Mouse (Mus musculus) forebrain, embryonic 14.5 days (tissue): ENCODE measurements at regions not wholly inside any gene's neighbourhood (a gene's known extent, or its start where the extent isn't known, plus 50 kb on each side); places are given as distances from the start of the nearest gene placed in this dataset.

ENCODE experiments used
- ATAC-seq: fragments of 200-750 bp; cut with Nextera tagmentation; 2 replicates; pipeline ENCODE4 v1.8.0; 2017; ENCODE audit warnings: mild to moderate bottlenecking, moderate library complexity
- DNase-seq: peaks from one replicate; pipeline ENCODE4 v3.0.0-alpha.2; 2015; ENCODE audit warnings: low spot score
- H3K27ac ChIP-seq: fragments of 300-500 bp; sonication (generic); 2 replicates; pipeline ENCODE4 v1.5.1; 2014; ENCODE audit warnings: low read depth, mild to moderate bottlenecking, control low read depth, low read length, moderate library complexity
- H3K27me3 ChIP-seq: fragments of 300-500 bp; sonication (generic); replicated peaks from 2 replicates; pipeline ENCODE4 v1.6.1; 2014; ENCODE audit warnings: low read length, control low read depth, mixed read lengths; ENCODE audit not compliant: control insufficient read depth, insufficient read depth
- H3K36me3 ChIP-seq: fragments of 300-500 bp; sonication (generic); 2 replicates; pipeline ENCODE4 v1.6.1; 2014; ENCODE audit warnings: low read length, control low read depth; ENCODE audit not compliant: control insufficient read depth, insufficient read depth
- H3K4me1 ChIP-seq: fragments of 300-500 bp; sonication (generic); 2 replicates; pipeline ENCODE4 v1.6.1; 2014; ENCODE audit warnings: antibody characterized with exemption, low read length, control low read depth; ENCODE audit not compliant: control insufficient read depth, insufficient read depth
- H3K4me2 ChIP-seq: fragments of 300-500 bp; sonication (generic); 2 replicates; pipeline ENCODE4 v1.6.1; 2014; ENCODE audit warnings: mild to moderate bottlenecking, control low read depth, low read length
- H3K4me3 ChIP-seq: fragments of 300-500 bp; sonication (generic); 2 replicates; pipeline ENCODE4 v1.5.1; 2014; ENCODE audit warnings: low read depth, low read length, control low read depth
- H3K9ac ChIP-seq: fragments of 300-500 bp; sonication (generic); 2 replicates; pipeline ENCODE4 v1.6.1; 2014; ENCODE audit warnings: mild to moderate bottlenecking, low read length, control low read depth, moderate library complexity
- H3K9me3 ChIP-seq: fragments of 300-500 bp; sonication (generic); replicated peaks from 2 replicates; pipeline ENCODE4 v1.6.1; 2016; ENCODE audit warnings: low read length, control low read depth, mixed read lengths; ENCODE audit not compliant: control insufficient read depth
- WGBS: fragments of 180-500 bp; shearing (Covaris S2); extraction: QIAGEN DNeasy Blood & Tissue Kit; methylation state at CpG from one replicate; pipeline ENCODE4 v1.1.7; 2014; 5-methylcytosine and 5-hydroxymethylcytosine counted together

GRCm38 (mm10) chr8:26847009-26847408, 130.1 kb upstream of the Zfp703 start:
- ATAC-seq: no peak
- no peak overlapping the region for H3K9ac ChIP-seq
- H3K27ac ChIP-seq: no peak overlapping the region
- H3K4me2 ChIP-seq: no peak overlapping the region
- DNase-seq: no peak
- no peaks in the 10 kb centered on the region for H3K4me1 ChIP-seq
- H3K9me3 ChIP-seq: no peaks in the 10 kb centered on the region
- H3K4me3 ChIP-seq: no peak overlapping the region
- no peaks in the 10 kb centered on the region for H3K27me3 ChIP-seq
- WGBS: 90% methylated on average over 9 of the region's 9 CpGs
- no peaks in the 10 kb centered on the region for H3K36me3 ChIP-seq

DNA sequence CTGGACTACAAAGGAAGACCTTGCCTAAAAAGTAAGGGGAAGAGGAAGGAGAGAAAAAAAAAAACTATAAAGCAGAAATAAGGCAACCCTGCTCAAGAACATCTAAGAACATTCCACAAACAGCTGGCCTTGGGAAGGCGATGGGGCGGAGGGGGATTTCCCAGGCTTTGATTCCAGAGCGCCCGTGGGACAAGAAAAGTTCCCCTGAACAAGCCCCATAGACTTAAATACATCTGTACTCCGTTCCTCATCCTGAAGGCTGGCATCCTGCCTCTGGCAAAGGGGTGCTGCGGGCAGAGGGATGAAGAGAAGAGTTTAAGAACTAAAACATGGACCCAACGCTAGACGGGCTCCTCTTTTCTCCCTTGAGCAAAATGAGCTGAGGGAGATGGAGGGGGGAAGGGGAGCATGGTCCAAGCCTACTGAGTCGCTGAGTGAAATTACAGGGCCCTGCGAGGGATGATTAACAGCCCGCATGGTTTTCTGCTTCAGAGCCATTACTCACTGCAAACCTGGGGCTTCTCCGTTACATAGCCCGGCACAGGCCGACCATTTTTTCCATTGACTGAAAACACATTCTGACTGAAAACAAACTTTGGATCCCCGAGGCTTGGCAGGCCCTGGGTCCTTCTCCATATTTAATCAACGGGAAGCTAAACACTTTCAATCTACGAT, 128.9 kb upstream of the Zfp703 start:
- H3K4me1 ChIP-seq: no peaks in the 10 kb centered on the region
- 84% methylated on average over 17 of the region's 17 CpGs for WGBS

GRCm38 (mm10) chr8:26848955-26849684, 128.0 kb upstream of the Zfp703 start:
- Histone ChIP-seq H3K27ac (no peak overlapping the region), H3K4me2 (no peak overlapping the region), H3K36me3 (no peaks in the 10 kb centered on the region), H3K9ac (no peak overlapping the region), H3K4me3 (no peak overlapping the region), H3K9me3 (no peaks in the 10 kb centered on the region), H3K4me1 (no peaks in the 10 kb centered on the region), H3K27me3 (no peaks in the 10 kb centered on the region)
- WGBS: 82% methylated on average over 19 of the region's 19 CpGs
- DNase-seq (no peak), ATAC-seq (no peak)

More for the DNA sequence above, 128.9 kb upstream of the Zfp703 start:
- Histone ChIP-seq H3K36me3 (no peaks in the 10 kb centered on the region), H3K27ac (no peak overlapping the region), H3K9ac (no peak overlapping the region), H3K9me3 (no peaks in the 10 kb centered on the region), H3K4me3 (no peak overlapping the region), H3K4me2 (no peak overlapping the region), H3K27me3 (no peaks in the 10 kb centered on the region)
- no peak for ATAC-seq
- no peak for DNase-seq

- 84% methylated on average over 18 of the region's 18 CpGs for WGBS
- Histone ChIP-seq H3K27ac (no peak overlapping the region), H3K4me3 (no peak overlapping the region), H3K9ac (no peak overlapping the region), H3K4me2 (no peak overlapping the region), H3K4me1 (no peaks in the 10 kb centered on the region), H3K9me3 (no peaks in the 10 kb centered on the region), H3K36me3 (no peaks in the 10 kb centered on the region), H3K27me3 (no peaks in the 10 kb centered on the region)
- ATAC-seq: no peak
- no peak for DNase-seq
Measured at GRCm38 (mm10) chr8:26851871-26852800, 125.0 kb upstream of the Zfp703 start.

GRCm38 (mm10) chr8:26852921-26853320, 124.2 kb upstream of the Zfp703 start:
- Histone ChIP-seq H3K9me3 (no peaks in the 10 kb centered on the region), H3K36me3 (no peaks in the 10 kb centered on the region), H3K9ac (no peak overlapping the region), H3K4me1 (no peaks in the 10 kb centered on the region), H3K4me3 (no peak overlapping the region), H3K4me2 (no peak overlapping the region), H3K27me3 (no peaks in the 10 kb centered on the region), H3K27ac (no peak overlapping the region)
- DNase-seq (no peak), ATAC-seq (no peak)
- 89% methylated on average over 8 of the region's 8 CpGs for WGBS

GRCm38 (mm10) chr8:26854557-26855238, 122.4 kb upstream of the Zfp703 start:
- 77% methylated on average over 12 of the region's 12 CpGs for WGBS
- Histone ChIP-seq H3K27me3 (no peaks in the 10 kb centered on the region), H3K36me3 (no peaks in the 10 kb centered on the region), H3K9ac (no peak overlapping the region), H3K4me3 (no peak overlapping the region), H3K9me3 (no peaks in the 10 kb centered on the region), H3K4me1 (no peaks in the 10 kb centered on the region), H3K4me2 (no peak overlapping the region), H3K27ac (no peak overlapping the region)
- ATAC-seq (no peak), DNase-seq (no peak)

DNA sequence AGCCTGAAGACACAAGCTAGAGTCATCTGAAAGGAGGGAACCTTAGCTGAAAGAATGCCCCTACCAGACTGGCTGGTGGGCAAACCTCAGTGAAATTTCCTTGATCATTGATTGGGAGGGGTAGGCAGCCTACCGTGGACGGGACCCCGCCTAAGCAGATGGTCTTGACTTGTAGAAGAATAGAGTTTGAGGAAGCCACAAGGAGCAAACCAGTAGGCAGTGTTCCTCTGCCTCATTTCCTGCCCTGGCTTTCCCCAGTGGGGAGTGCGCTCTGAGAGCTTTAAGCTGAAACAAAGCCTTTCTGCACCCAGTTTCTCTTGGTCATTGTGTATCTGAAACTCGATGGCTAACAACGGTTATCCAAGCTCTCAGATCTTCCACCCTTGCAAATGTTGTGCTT, 121.9 kb upstream of the Zfp703 start:
- WGBS: 81% methylated on average over 6 of the region's 6 CpGs
- Histone ChIP-seq H3K4me2 (no peak overlapping the region), H3K4me1 (no peaks in the 10 kb centered on the region), H3K27ac (no peak overlapping the region), H3K4me3 (no peak overlapping the region), H3K9ac (no peak overlapping the region), H3K9me3 (no peaks in the 10 kb centered on the region), H3K36me3 (no peaks in the 10 kb centered on the region), H3K27me3 (no peaks in the 10 kb centered on the region)
- DNase-seq: no peak
- no peak for ATAC-seq

DNA sequence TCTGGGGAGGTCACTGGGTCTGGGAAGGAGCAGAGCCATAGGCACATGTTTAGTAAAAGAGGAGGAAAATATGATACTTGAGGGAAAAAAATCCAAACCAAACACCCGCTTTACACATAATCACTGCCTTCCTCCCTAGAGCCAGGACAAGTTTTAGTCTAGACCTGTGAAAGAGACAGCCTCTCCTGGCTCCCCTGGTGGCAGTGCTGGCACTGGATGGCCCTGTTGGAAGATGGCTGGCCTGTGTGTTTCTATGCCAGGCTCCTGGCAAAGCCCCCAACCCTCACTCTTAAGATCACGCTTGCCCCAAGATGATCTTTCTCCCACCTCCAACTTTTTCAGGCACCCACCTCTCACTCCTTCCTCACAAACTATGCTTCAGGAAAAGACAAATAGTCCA, 112.6 kb upstream of the Zfp703 start:
- H3K36me3 ChIP-seq: no peaks in the 10 kb centered on the region
- no peaks in the 10 kb centered on the region for H3K9me3 ChIP-seq
- H3K27me3 ChIP-seq: no peaks in the 10 kb centered on the region
- WGBS: 95% methylated on average over 2 of the region's 2 CpGs
- no peak overlapping the region for H3K4me2 ChIP-seq
- ATAC-seq (no peak), DNase-seq (no peak)
- no peak overlapping the region for H3K27ac ChIP-seq
- no peak overlapping the region for H3K4me3 ChIP-seq
- no peaks in the 10 kb centered on the region for H3K4me1 ChIP-seq
- H3K9ac ChIP-seq: no peak overlapping the region
